Mouse (Mus musculus): ENCODE results near the gene Arx.

Gene Arx

GRCm38 (mm10) chrX:93286291-93286893 is at the start of gene Arx:
TSS of gene Arx (plus strand) at chrX:93286445.
- peak; percentile 13 to 26 for DNase-seq

DNA sequence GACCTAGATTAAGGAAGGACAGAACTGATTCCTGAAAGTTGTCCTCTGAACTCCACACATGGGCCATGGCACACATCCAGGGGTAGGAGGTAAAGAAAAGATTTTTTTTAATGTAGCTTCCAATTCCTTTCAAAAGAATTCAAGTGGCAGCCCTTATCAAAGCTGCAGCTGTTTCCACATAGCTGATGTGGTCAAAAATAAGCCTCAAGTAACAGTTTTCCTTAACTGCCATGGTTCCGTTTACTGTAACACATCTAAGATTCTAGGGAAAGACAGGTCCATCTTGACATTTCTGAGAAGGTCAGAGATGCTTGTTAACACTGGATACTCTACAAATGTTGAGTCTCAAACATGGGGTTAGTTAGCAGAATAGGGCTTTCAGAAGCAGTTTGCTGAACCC is 34.9 kb upstream of the Arx start:
- DNase-seq: no peak

GRCm38 (mm10) chrX:93275689-93276088 is 10.6 kb upstream of the Arx start:
- DNase-seq: no peak

DNA sequence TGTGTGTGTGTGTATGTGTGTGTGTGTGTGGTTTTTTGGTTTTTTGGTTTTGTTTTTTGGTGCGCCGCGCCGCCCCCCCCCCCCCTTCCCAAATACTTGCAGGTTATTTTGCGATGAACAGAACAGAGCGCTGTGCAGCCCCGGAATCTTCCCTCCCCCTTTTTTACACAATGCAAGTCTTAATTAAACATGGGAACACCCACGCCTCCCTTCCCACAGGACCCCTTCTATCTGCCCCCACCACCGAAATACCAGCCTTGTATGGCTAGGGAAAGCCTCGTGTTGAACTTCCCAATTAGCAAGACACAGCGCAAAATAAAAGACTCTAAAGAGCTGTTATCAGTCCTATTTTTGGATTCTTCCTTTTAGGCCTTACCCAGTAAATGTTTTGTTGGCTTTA is 6.3 kb upstream of the Arx start:
- no peak for DNase-seq

GRCm38 (mm10) chrX:93281028-93281723 is 5.1 kb upstream of the Arx start:
- peak; percentile 10 to 29 for DNase-seq

DNA sequence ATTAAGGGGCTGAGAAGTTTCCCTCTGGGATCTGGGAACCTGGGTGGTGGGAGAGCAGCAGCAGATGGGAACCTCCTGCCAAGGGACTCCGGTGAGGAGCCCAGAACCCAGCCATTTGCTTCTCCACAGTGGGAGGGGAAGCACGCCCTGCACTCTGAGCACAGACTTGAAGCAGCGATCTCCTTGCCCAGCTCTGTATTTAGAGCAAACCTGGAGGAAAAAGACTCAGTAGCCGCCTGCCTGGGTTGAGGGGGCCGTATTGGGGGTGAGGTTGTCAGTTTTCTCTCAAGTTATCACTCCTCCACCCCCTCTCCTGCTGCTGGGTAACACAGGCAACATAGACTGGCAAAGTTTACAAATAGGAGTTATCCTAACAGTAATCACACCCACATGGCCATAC is 4.5 kb upstream of the Arx start:
- no peak for DNase-seq

- DNase-seq: no peak
Observed at GRCm38 (mm10) chrX:93285091-93285490, 1.2 kb upstream of the Arx start.

DNA sequence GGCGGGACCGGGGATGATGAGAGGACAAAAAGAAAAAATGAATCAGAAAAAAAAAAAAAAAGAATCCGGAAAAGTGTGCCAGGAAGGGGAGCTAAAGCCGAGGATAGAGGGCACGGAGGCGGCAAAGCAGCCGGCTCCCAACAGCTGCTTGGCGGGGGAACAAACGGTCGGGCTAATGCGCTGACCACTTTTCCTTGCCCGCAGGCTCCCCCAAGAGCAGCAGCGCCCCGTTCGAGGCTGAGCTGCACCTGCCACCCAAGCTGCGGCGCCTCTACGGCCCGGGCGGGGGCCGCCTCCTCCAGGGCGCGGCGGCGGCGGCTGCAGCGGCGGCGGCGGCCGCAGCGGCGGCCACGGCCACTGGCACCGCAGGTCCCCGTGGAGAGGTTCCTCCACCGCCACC is 2.1 kb downstream of the Arx start:
- no peak for DNase-seq

DNA sequence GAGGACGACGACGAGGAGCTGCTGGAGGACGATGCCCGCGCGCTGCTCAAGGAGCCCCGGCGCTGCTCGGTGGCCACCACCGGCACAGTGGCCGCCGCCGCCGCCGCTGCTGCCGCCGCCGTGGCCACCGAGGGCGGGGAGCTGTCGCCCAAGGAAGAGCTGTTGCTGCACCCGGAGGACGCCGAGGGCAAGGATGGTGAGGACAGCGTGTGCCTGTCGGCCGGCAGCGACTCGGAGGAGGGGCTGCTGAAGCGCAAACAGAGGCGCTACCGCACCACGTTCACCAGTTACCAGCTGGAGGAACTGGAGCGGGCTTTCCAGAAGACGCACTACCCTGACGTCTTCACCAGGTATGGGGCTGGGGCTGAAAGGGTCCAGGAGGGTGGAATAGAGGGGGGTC is 2.8 kb downstream of the Arx start:
- DNase-seq: no peak

DNA sequence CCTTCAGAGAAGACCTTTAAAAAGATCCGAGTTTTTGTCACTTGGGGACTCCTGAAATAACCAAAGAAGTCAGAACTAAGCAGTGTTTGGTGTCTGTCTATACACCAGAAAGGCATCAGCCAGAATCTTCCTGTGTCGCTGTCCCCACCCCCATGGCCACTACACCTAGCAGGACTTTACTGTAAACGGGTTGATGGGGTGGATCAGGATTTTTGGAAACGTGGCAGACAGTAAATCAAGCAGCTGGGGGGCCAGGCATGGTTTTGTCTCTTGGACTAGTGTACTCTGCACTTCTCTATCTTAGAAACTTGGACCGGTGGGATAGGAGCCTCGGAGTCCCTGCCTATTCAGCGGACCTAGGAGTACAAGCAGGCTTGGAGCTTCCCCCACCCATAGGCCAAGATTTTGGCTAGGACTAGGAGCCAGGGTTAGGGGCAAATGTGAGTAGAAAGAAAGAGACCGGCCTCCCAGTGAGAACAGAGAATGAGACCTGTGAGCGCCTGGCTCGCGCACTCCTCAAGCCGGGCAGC is 3.7 kb downstream of the Arx start:
- no peak for DNase-seq

- DNase-seq: no peak
Observed at GRCm38 (mm10) chrX:93292031-93292430, 5.8 kb downstream of the Arx start.

GRCm38 (mm10) chrX:93294736-93295490 is 8.7 kb downstream of the Arx start:
- no peak for DNase-seq

DNA sequence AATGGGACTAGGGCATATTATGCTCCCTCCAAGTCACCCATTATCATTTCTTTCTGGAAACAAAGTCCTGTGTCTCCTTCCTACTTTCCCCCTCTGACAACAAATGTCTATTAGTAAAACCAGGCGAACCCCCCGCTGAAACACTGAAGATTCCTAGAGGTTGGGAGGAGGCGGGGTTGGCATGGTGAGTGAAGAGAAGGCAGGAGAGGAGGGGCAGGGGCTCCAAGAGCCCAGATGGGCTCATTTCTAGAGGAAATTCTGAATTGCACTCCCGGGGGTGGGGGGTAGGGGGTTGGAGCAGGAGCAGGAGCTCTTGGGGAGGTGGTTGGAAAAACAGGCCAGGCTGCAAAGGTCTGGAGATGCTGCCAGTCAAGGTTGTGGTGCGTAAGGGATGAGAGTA is 9.6 kb downstream of the Arx start:
- no peak for DNase-seq

GRCm38 (mm10) chrX:93297001-93297441 is 10.8 kb downstream of the Arx start:
- DNase-seq: no peak

DNA sequence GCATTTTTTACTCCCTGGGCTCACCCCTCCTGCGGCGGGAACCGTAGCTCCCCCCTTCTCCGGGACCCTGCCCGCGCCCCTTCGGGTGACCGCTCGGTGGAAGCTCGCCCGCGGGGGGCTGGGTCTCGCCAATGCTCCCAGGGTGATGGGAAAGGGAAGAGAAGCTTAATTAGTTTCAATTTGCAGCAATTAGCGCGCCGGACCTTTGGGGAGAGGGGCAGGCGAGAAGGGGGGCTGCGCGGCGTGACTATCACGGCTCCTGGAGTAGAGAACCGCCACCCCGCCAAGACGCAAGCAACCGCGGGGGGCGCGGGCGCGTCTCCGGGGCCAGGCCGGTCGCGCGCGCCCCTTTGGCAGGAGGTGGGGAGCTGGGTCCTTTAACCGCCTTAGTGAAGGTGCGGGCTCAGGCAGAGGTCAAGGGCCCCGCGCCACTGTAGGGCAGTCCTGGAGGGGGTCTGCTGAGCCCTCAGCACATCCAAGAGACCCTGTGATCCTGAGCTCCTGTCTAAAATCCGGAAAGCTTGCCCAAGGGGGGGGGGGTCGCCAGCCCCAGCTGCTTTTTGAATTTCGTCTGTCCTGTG is 12.9 kb downstream of the Arx start:
- no peak for DNase-seq

DNA sequence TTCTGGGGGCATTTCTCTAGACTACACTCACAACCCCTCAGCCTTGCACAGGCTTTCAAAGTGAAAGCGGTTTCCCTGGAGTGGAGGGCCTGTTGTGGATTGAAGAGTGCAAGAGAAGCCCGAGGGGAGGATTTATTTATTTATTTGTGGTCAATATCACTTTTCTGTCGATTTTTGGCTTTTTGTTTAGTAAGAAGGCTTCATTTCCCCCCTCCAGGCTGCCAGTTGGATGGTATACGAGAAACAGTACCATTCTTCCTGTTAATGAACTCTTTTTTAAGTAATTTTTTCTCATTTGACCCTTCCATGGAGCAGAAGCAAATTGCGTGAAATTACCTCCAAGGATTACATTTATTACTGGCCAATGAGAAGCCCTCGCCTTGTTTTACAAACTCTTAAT is 13.5 kb downstream of the Arx start:
- no peak for DNase-seq

DNA sequence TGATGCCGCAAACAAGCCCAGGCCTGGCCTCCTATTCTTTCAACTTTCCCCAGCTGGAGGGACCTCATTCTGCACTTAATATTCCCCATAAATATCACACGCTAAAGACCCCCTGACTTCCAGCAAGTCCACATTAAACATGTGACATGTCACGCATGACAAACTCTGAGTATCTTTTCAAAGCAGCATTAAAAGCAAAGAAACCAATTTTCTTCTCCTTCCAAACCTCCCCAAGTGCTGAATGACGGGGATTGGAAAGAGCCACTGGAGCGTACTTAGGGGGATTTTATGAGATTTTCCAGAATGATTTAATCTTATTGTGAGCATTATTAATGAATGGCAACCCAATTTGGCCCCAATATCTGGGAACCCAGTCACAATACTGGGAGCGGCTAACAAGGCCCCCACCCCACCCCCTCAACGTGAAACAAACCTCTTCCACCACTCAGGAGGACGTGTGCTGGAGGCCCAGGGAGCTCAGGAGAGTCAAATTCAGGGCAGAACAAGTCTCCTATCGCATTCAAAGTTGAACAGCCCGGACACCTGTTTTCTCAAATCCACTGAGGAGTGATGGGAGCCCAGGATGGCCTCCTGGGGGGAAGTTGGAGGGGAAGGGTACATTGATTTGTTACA is 14.1 kb downstream of the Arx start:
- DNase-seq: no peak

- no peak for DNase-seq
Observed at GRCm38 (mm10) chrX:93301798-93302197, 15.6 kb downstream of the Arx start.

DNA sequence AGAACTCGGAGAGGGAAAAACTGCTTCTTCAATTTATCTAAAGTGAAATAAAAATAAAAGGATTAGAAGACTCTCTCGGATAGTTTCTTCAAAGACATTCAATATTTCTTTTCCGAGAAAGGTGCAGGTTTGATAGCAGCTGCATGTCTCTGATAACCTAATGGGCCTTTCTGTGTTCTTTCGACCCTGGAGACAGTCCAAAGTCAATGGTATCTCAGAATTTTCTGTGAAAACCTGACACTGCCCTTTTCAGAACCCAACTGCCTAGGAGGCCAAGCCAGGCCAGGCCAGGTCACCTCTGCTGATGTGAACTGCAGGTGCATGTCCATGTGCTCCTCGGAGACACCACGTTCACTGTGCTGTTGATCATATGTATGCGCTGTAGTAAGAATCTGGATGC is 19.5 kb downstream of the Arx start:
- DNase-seq: no peak

GRCm38 (mm10) chrX:93317577-93317976 is 31.3 kb downstream of the Arx start:
- no peak for DNase-seq

DNA sequence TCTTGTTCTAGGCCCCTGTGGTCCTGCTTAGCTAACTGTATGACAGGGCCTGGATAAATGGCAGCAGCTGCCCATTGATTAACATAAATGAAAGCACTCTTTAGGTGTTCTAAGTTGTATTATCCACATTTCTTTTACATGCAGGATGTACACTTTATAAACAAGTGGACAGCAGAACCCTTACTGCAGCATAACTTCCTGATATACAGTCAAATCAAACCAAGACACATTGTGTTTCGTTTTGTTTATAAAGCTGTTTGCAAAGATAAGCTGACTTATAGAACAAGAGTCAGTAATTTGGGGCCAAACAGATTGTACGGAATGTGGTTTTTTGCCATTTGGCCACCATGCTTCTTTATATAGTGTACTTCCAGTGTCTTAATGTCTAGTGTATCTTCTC is 33.7 kb downstream of the Arx start:
- no peak for DNase-seq

GRCm38 (mm10) chrX:93321336-93321735 is 35.1 kb downstream of the Arx start:
- DNase-seq: no peak

All from lung, adult 18-20 months (tissue).